ENCODE assay signal across 17 mouse cellular contexts in the genomic region with DNA sequence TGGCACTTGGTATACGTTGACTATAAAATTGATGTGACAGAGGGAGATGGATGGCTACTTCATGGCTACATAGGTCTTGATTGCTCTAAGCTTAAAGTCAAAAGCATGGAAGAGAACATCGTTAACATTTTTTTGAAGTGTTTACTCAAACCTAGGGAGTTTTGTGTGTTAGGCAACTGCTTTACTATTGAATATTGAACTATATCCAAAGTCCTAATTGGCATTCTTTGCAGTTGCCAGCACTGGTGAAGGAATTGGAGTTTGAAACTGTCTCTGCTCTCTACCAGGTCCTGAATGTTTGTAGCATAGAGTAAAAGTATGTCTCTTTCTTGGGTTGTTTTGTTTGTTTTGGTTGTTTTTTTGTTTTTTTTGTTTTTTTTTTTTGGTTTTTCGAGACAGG.
"Had no signal": no experiment of that assay in that cellular context is flagged by ENCODE, and none has a peak within 500 bp of the region (broad histone marks: within the 10 kb centered on the region; RNA-seq: fewer than 3 reads in every experiment).

No protein-coding gene starts in this region.

- H3K9ac ChIP-seq: lung, embryonic 15.5 days; midbrain, embryonic 13.5 days; midbrain, embryonic 15.5 days; neural tube, embryonic 12.5 days; stomach, embryonic 15.5 days had no signal

- H3K27me3 ChIP-seq: lung, embryonic 15.5 days; megakaryocyte, embryonic 14.5 days; midbrain, embryonic 13.5 days; midbrain, embryonic 15.5 days; neural tube, embryonic 12.5 days; stomach, embryonic 15.5 days had no signal

- H3K4me1 ChIP-seq: lung, embryonic 15.5 days; megakaryocyte, embryonic 14.5 days; midbrain, embryonic 13.5 days; midbrain, embryonic 15.5 days; neural tube, embryonic 12.5 days; stomach, embryonic 15.5 days had no signal

- H3K9me3 ChIP-seq: lung, embryonic 15.5 days; megakaryocyte, embryonic 14.5 days; midbrain, embryonic 13.5 days; midbrain, embryonic 15.5 days; neural tube, embryonic 12.5 days; stomach, embryonic 15.5 days had no signal

- H3K27ac ChIP-seq: lung, embryonic 15.5 days; macrophage; midbrain, embryonic 13.5 days; midbrain, embryonic 15.5 days; neural tube, embryonic 12.5 days; stomach, embryonic 15.5 days; stomach, postnatal 0 days had no signal

- H3K4me2 ChIP-seq: lung, embryonic 15.5 days; midbrain, embryonic 11.5 days; midbrain, embryonic 13.5 days; midbrain, embryonic 15.5 days; neural tube, embryonic 12.5 days; stomach, embryonic 15.5 days had no signal

- H3K4me3 ChIP-seq: lung, embryonic 15.5 days; megakaryocyte, embryonic 14.5 days; midbrain, embryonic 13.5 days; midbrain, embryonic 15.5 days; neural tube, embryonic 12.5 days; stomach, embryonic 15.5 days had no signal

- ATAC-seq: lung, postnatal 0 days; midbrain, embryonic 13.5 days; midbrain, embryonic 15.5 days had no signal

- DNase-seq: lung, adult 2 months; lung, postnatal 14 days; lung, postnatal 36 days; right cerebral cortex, postnatal 14 days; thymus, adult 2 months; thymus, postnatal 25 days; thymus, postnatal 4 days had no signal
